Mouse (Mus musculus) lung, embryonic 15.5 days (tissue): ENCODE results near the gene Nfia. TPM values are rescaled to one million over a fixed set of nuclear protein-coding genes. Genes with fewer than 3 reads are reported as not detected.

ENCODE experiments used
- ATAC-seq: fragments of 200-750 bp; cut with Nextera tagmentation; 2 replicates; pipeline ENCODE4 v1.8.0; 2017; ENCODE audit warnings: moderate number of reproducible peaks, borderline replicate concordance; ENCODE audit not compliant: low FRiP score, low TSS enrichment; ENCODE audit errors: extremely low read depth
- H3K27ac ChIP-seq: fragments of 300-500 bp; sonication (generic); 2 replicates; pipeline ENCODE4 v1.5.1; 2015; ENCODE audit warnings: moderate library complexity, mild to moderate bottlenecking, inconsistent platforms
- H3K27me3 ChIP-seq: fragments of 300-500 bp; sonication (generic); 2 replicates; pipeline ENCODE4 v1.6.1; 2015; ENCODE audit warnings: inconsistent platforms
- H3K36me3 ChIP-seq: fragments of 300-500 bp; sonication (generic); 2 replicates; pipeline ENCODE4 v1.6.1; 2015; ENCODE audit warnings: inconsistent platforms
- H3K4me1 ChIP-seq: fragments of 300-500 bp; sonication (generic); 2 replicates; pipeline ENCODE4 v1.6.1; 2015; ENCODE audit warnings: inconsistent platforms
- H3K4me2 ChIP-seq: fragments of 300-500 bp; sonication (generic); 2 replicates; pipeline ENCODE4 v1.6.1; 2015; ENCODE audit warnings: inconsistent platforms, mild to moderate bottlenecking, moderate library complexity
- H3K4me3 ChIP-seq: fragments of 300-500 bp; sonication (generic); 2 replicates; pipeline ENCODE4 v1.5.1; 2015; ENCODE audit warnings: mild to moderate bottlenecking, inconsistent platforms
- H3K9ac ChIP-seq: fragments of 300-500 bp; sonication (generic); 2 replicates; pipeline ENCODE4 v1.6.1; 2015; ENCODE audit warnings: inconsistent platforms
- H3K9me3 ChIP-seq: fragments of 300-500 bp; sonication (generic); 2 replicates; pipeline ENCODE4 v1.6.1; 2016; ENCODE audit warnings: inconsistent platforms
- WGBS: fragments of 180-500 bp; shearing (Covaris S2); methylation state at CpG from one replicate; pipeline ENCODE4 v1.1.7; 2015; 5-methylcytosine and 5-hydroxymethylcytosine counted together
- polyA plus RNA-seq: library from polyadenylated mRNA; unstranded; fragments of >200 nt; fragmentation: Nextera tagmentation; extraction: Ambion mirVana; gene quantifications from 2 replicates; pipeline ENCODE4 v1.2.1, GENCODE M21; 2015

Nfia gene
- polyA plus RNA-seq, 1 experiment from 2014 or later: 50.2 TPM

- no peak overlapping the region for H3K4me2 ChIP-seq
- H3K27ac ChIP-seq: no peak overlapping the region
- WGBS: 53% methylated on average over 7 of the region's 7 CpGs
- H3K27me3 ChIP-seq: no peaks in the 10 kb centered on the region
- peaks cover 6% of the 10 kb centered on the region; the same call in 1 of the 2 replicates for H3K4me1 ChIP-seq
- no peak for ATAC-seq
- no peak overlapping the region for H3K9ac ChIP-seq
- no peaks in the 10 kb centered on the region for H3K9me3 ChIP-seq
- H3K4me3 ChIP-seq: no peak overlapping the region
- H3K36me3 ChIP-seq: 0 out of 2 replicates have a peak, but pooled peaks cover 4% of the 10 kb centered on the region
These were observed 304.1 kb downstream of the Nfia start for GRCm38 (mm10) chr4:98076624-98077023.

DNA sequence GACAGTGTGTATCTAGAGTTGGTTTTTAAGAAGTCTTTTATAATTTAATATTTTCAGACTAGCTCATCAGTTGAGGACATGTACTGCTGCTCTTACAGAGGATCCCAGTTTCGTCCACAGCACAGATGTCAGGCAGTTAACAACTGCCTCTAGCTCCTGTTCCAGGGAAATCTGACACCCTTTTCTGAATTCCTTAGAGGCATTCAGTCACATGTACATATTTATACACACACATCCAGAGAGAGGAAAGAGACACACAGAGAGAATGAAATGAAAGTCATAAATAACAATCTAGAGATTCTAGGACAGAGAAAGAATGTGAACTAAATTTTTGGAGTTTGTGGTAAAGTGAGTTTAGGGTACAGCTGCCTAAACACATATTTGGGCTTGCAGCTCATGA, 308.1 kb downstream of the Nfia start:
- no peak for ATAC-seq
- Histone ChIP-seq H3K27ac (no peak overlapping the region), H3K4me2 (no peak overlapping the region), H3K4me1 (peaks cover 6% of the 10 kb centered on the region; the same call in 1 of the 2 replicates), H3K27me3 (no peaks in the 10 kb centered on the region), H3K9me3 (no peaks in the 10 kb centered on the region), H3K9ac (no peak overlapping the region), H3K36me3 (peaks cover 13% of the 10 kb centered on the region), H3K4me3 (no peak overlapping the region)
- 35% methylated on average over 1 of the region's 1 CpGs for WGBS

- no peak for ATAC-seq
- no peaks in the 10 kb centered on the region for H3K27me3 ChIP-seq
- WGBS: 52% methylated on average over 1 of the region's 1 CpGs
These were observed 309.4 kb downstream of the Nfia start for GRCm38 (mm10) chr4:98081962-98082361.

GRCm38 (mm10) chr4:98082512-98082911, 310.0 kb downstream of the Nfia start:
- no peaks in the 10 kb centered on the region for H3K9me3 ChIP-seq
- H3K27ac ChIP-seq: no peak overlapping the region
- peaks cover 2% of the 10 kb centered on the region; the same call in 1 of the 2 replicates for H3K4me1 ChIP-seq
- no peak overlapping the region for H3K9ac ChIP-seq
- H3K4me2 ChIP-seq: no peak overlapping the region
- WGBS: 71% methylated on average over 4 of the region's 4 CpGs
- no peaks in the 10 kb centered on the region for H3K27me3 ChIP-seq
- H3K4me3 ChIP-seq: no peak overlapping the region
- no peak for ATAC-seq
- H3K36me3 ChIP-seq: peaks cover 13% of the 10 kb centered on the region

More at GRCm38 (mm10) chr4:98081962-98082361, 309.4 kb downstream of the Nfia start:
- Histone ChIP-seq H3K4me2 (no peak overlapping the region), H3K9me3 (no peaks in the 10 kb centered on the region), H3K4me3 (no peak overlapping the region), H3K9ac (no peak overlapping the region), H3K36me3 (peaks cover 13% of the 10 kb centered on the region), H3K27ac (no peak overlapping the region), H3K4me1 (0 out of 2 replicates have a peak, but pooled peaks cover 2% of the 10 kb centered on the region)

DNA sequence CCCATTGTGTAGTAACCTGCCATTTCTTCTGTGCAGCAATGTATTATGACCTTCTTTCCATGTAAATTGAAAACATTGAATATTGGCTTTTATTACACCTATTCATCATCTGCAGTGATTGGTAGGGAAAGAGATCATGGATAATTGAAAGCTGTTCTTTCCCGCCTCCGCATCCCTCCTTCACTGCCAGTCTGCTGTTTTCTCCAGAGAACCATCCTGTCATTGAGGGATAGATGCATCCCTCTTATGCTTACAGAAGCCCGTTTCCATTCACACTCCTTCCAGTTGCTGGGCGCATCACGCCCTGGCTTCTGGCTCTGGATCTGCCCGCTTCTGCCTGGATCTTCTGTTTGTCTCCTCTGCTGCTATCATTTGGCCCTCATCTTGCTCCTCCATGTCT, 312.5 kb downstream of the Nfia start:
- ATAC-seq: no peak
- 91% methylated on average over 6 of the region's 6 CpGs for WGBS

DNA sequence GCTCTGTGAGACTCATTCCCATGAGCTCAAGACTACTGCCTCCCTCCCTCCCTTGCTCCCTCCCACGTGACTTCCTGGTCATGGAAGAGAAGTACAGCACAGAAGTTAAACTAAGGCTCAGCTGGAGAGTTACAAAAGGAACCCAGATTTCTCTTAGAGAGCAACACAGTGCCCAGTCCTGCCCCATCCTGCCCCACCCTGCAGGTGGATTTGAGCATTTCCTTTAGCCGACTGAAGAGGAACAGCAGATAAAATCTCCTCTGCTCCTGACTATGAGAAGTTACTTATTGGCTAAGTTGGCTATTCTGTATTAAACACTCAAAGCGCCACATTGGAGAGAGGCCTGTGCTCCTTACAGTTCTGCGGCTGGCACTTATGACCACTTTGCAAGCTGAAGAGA, 314.4 kb downstream of the Nfia start:
- 36% methylated on average over 4 of the region's 4 CpGs for WGBS
- H3K4me3 ChIP-seq: no peak overlapping the region
- no peak overlapping the region for H3K9ac ChIP-seq
- peak overlapping the region; percentile 2; the same call in 1 of the 2 replicates for H3K27ac ChIP-seq
- no peak overlapping the region for H3K4me2 ChIP-seq
- peak; percentile 35; the same call in 1 of the 2 replicates for ATAC-seq
- peaks cover 17% of the 10 kb centered on the region for H3K4me1 ChIP-seq
- no peaks in the 10 kb centered on the region for H3K9me3 ChIP-seq
- H3K27me3 ChIP-seq: no peaks in the 10 kb centered on the region
- peaks cover 8% of the 10 kb centered on the region for H3K36me3 ChIP-seq

More for the DNA sequence above, 312.5 kb downstream of the Nfia start:
- Histone ChIP-seq H3K9ac (no peak overlapping the region), H3K4me2 (no peak overlapping the region), H3K4me3 (no peak overlapping the region), H3K27ac (no peak overlapping the region), H3K27me3 (no peaks in the 10 kb centered on the region), H3K36me3 (peaks cover 13% of the 10 kb centered on the region), H3K9me3 (no peaks in the 10 kb centered on the region), H3K4me1 (peaks cover 6% of the 10 kb centered on the region)

DNA sequence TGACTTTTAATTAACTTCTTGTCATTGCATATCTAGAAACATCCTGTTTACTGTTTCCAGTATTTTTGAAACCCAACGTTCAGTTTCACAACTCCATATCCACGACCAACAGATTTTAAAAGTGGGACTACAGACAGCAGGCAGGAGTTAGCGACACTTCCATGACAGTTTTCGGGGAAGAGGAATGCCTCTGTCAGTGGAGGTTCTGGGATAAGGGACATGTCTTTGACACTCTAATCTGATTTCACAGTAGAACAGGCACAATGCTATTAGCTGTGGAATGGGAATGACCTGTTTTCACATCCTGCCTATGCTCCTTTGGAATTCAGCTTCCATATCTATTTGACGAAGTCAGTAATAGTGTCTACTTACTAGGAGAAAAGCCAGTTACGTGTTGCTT, 317.5 kb downstream of the Nfia start:
- H3K4me3 ChIP-seq: no peak overlapping the region
- H3K4me1 ChIP-seq: peaks cover 32% of the 10 kb centered on the region
- H3K27ac ChIP-seq: peak overlapping the region; percentile 66
- peak; percentile 33; the same call in 1 of the 2 replicates for ATAC-seq
- no peak overlapping the region for H3K9ac ChIP-seq
- H3K4me2 ChIP-seq: no peak overlapping the region
- WGBS: 40% methylated on average over 6 of the region's 6 CpGs
- H3K36me3 ChIP-seq: peaks cover 4% of the 10 kb centered on the region; the same call in 1 of the 2 replicates
- H3K9me3 ChIP-seq: no peaks in the 10 kb centered on the region
- H3K27me3 ChIP-seq: no peaks in the 10 kb centered on the region

GRCm38 (mm10) chr4:98090586-98090985, 318.1 kb downstream of the Nfia start:
- Histone ChIP-seq H3K36me3 (no peaks in the 10 kb centered on the region), H3K4me3 (no peak overlapping the region), H3K4me2 (no peak overlapping the region), H3K9ac (no peak overlapping the region), H3K27me3 (no peaks in the 10 kb centered on the region), H3K9me3 (no peaks in the 10 kb centered on the region), H3K27ac (peak overlapping the region; percentile 66), H3K4me1 (peaks cover 32% of the 10 kb centered on the region)
- no peak for ATAC-seq
- 33% methylated on average over 3 of the region's 3 CpGs for WGBS

- Histone ChIP-seq H3K36me3 (no peaks in the 10 kb centered on the region), H3K9ac (no peak overlapping the region), H3K27me3 (no peaks in the 10 kb centered on the region), H3K4me1 (peaks cover 32% of the 10 kb centered on the region), H3K4me2 (no peak overlapping the region), H3K27ac (peak overlapping the region; percentile 62), H3K4me3 (no peak overlapping the region), H3K9me3 (no peaks in the 10 kb centered on the region)
- 29% methylated on average over 4 of the region's 4 CpGs for WGBS
- ATAC-seq: peak; percentile 79
These were observed 318.9 kb downstream of the Nfia start for GRCm38 (mm10) chr4:98091368-98091827.

- Histone ChIP-seq H3K9me3 (no peaks in the 10 kb centered on the region), H3K27ac (peak overlapping the region; percentile 62), H3K4me1 (peaks cover 32% of the 10 kb centered on the region), H3K9ac (no peak overlapping the region), H3K27me3 (no peaks in the 10 kb centered on the region), H3K4me2 (no peak overlapping the region), H3K4me3 (no peak overlapping the region), H3K36me3 (no peaks in the 10 kb centered on the region)
- ATAC-seq: no peak
- WGBS: 58% methylated on average over 5 of the region's 5 CpGs
These were observed 319.5 kb downstream of the Nfia start for GRCm38 (mm10) chr4:98091901-98092472.

DNA sequence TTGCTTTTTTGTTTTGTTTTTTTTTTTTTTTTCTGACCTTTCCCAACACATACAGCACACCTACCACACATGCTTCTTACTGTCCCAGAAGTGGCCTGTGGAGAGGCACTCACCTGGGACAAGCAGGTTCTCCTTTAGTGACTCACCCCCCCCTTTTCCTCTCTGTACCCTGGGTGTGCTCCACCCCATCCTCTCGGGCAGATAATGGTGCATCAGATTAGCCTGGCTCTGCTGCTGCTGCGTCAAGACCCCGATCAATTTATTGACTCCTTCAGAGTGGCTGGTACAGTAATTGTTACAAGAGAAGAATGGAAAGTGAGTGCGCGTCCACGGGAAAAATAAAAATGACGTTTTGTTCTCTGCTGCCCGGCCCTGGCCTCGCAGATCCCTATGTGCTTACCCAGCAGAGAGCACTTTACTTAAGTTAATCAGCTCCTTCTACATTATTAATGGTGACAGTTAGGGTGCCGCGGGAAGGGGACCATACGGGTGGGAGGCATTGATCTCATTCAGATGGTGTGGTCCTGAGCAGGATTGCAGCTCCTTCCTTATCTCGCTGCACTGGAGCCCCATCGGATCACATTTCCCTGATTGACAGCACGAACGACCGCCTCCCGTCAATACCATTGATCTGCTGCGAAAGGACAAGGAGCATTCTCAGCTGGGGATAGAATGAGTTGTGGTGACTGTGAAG, 321.7 kb downstream of the Nfia start:
- no peak for ATAC-seq
- Histone ChIP-seq H3K4me1 (peaks cover 32% of the 10 kb centered on the region), H3K27me3 (no peaks in the 10 kb centered on the region), H3K27ac (no peak overlapping the region), H3K9me3 (no peaks in the 10 kb centered on the region), H3K4me3 (no peak overlapping the region), H3K4me2 (no peak overlapping the region), H3K9ac (no peak overlapping the region), H3K36me3 (no peaks in the 10 kb centered on the region)
- WGBS: 31% methylated on average over 19 of the region's 19 CpGs

DNA sequence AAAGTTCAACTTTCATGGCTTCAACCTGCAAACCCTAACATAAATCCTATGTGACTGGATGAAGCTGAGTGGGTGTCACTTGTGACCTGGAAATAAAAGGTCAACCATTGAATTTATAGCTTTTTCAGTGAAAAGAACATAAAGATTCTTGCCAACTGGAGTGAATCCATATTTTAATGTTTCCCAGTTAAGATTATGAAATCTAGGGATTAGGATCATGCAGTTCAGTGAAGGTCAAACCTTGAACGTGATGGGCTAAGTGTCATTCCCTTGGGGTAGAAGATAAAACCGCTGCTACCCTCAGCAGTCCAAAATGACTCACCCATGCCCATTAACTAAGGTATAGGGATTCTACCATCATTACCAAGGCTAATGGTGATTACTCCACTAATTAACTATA, 322.5 kb downstream of the Nfia start:
- Histone ChIP-seq H3K27ac (no peak overlapping the region), H3K36me3 (no peaks in the 10 kb centered on the region), H3K4me1 (peaks cover 29% of the 10 kb centered on the region), H3K4me3 (no peak overlapping the region), H3K27me3 (no peaks in the 10 kb centered on the region), H3K4me2 (no peak overlapping the region), H3K9me3 (no peaks in the 10 kb centered on the region), H3K9ac (no peak overlapping the region)
- ATAC-seq: no peak
- 66% methylated on average over 2 of the region's 2 CpGs for WGBS
